Mouse (Mus musculus): ENCODE results near the gene Aox1. TPM values are rescaled to one million over a fixed set of nuclear protein-coding genes. Genes with fewer than 3 reads are reported as not detected.

Gene Aox1
- polyA plus RNA-seq, 1 experiment: 4.1 TPM

- H3K4me1 ChIP-seq (ENCODE audit: control insufficient read depth, insufficient read depth, low read length): no peaks in the 10 kb centered on the region
- H3K4me3 ChIP-seq (ENCODE audit: insufficient read depth, low read length): no peak overlapping the region
- TF ChIP-seq CTCF (IDR thresholded peaks at IDR 0.05; ENCODE audit: borderline replicate concordance, insufficient read depth, low read length) (no peak), POLR2A (IDR thresholded peaks at IDR 0.05; ENCODE audit: low read depth, low read length) (no peak)
- H3K27ac ChIP-seq (ENCODE audit: insufficient read depth, low read length): no peak overlapping the region
These were observed 83.7 kb downstream of the Aox1 start for GRCm38 (mm10) chr1:58113441-58113840.

GRCm38 (mm10) chr1:58114021-58114560, 84.4 kb downstream of the Aox1 start:
- Histone ChIP-seq H3K27ac (ENCODE audit: insufficient read depth, low read length) (no peak overlapping the region), H3K4me3 (ENCODE audit: insufficient read depth, low read length) (no peak overlapping the region), H3K4me1 (ENCODE audit: control insufficient read depth, insufficient read depth, low read length) (no peaks in the 10 kb centered on the region)
- TF ChIP-seq CTCF (IDR thresholded peaks at IDR 0.05; ENCODE audit: borderline replicate concordance, insufficient read depth, low read length): no peak
- no peak for TF ChIP-seq POLR2A (IDR thresholded peaks at IDR 0.05; ENCODE audit: low read depth, low read length)

GRCm38 (mm10) chr1:58114666-58115375, 85.1 kb downstream of the Aox1 start:
- H3K4me3 ChIP-seq (ENCODE audit: insufficient read depth, low read length): no peak overlapping the region
- no peak overlapping the region for H3K27ac ChIP-seq (ENCODE audit: insufficient read depth, low read length)
- TF ChIP-seq CTCF (IDR thresholded peaks at IDR 0.05; ENCODE audit: borderline replicate concordance, insufficient read depth, low read length) (no peak), POLR2A (IDR thresholded peaks at IDR 0.05; ENCODE audit: low read depth, low read length) (no peak)
- H3K4me1 ChIP-seq (ENCODE audit: control insufficient read depth, insufficient read depth, low read length): no peaks in the 10 kb centered on the region

- Histone ChIP-seq H3K4me1 (ENCODE audit: control insufficient read depth, insufficient read depth, low read length) (no peaks in the 10 kb centered on the region), H3K4me3 (ENCODE audit: insufficient read depth, low read length) (no peak overlapping the region), H3K27ac (ENCODE audit: insufficient read depth, low read length) (no peak overlapping the region)
- TF ChIP-seq POLR2A (IDR thresholded peaks at IDR 0.05; ENCODE audit: low read depth, low read length) (no peak), CTCF (IDR thresholded peaks at IDR 0.05; ENCODE audit: borderline replicate concordance, insufficient read depth, low read length) (no peak)
These were observed 88.5 kb downstream of the Aox1 start for GRCm38 (mm10) chr1:58118231-58118630.

GRCm38 (mm10) chr1:58124901-58125300, 95.2 kb downstream of the Aox1 start:
- Histone ChIP-seq H3K4me3 (ENCODE audit: insufficient read depth, low read length) (no peak overlapping the region), H3K4me1 (ENCODE audit: control insufficient read depth, insufficient read depth, low read length) (no peaks in the 10 kb centered on the region), H3K27ac (ENCODE audit: insufficient read depth, low read length) (no peak overlapping the region)
- no peak for TF ChIP-seq CTCF (IDR thresholded peaks at IDR 0.05; ENCODE audit: borderline replicate concordance, insufficient read depth, low read length)
- no peak for TF ChIP-seq POLR2A (IDR thresholded peaks at IDR 0.05; ENCODE audit: low read depth, low read length)

- TF ChIP-seq CTCF (IDR thresholded peaks at IDR 0.05; ENCODE audit: borderline replicate concordance, insufficient read depth, low read length): no peak
- TF ChIP-seq POLR2A (IDR thresholded peaks at IDR 0.05; ENCODE audit: low read depth, low read length): no peak
- Histone ChIP-seq H3K4me1 (ENCODE audit: control insufficient read depth, insufficient read depth, low read length) (no peaks in the 10 kb centered on the region), H3K4me3 (ENCODE audit: insufficient read depth, low read length) (no peak overlapping the region), H3K27ac (ENCODE audit: insufficient read depth, low read length) (no peak overlapping the region)
These were observed 108.2 kb downstream of the Aox1 start for GRCm38 (mm10) chr1:58137891-58138290.

GRCm38 (mm10) chr1:58138986-58139385, 109.3 kb downstream of the Aox1 start:
- Histone ChIP-seq H3K4me1 (ENCODE audit: control insufficient read depth, insufficient read depth, low read length) (no peaks in the 10 kb centered on the region), H3K27ac (ENCODE audit: insufficient read depth, low read length) (no peak overlapping the region), H3K4me3 (ENCODE audit: insufficient read depth, low read length) (no peak overlapping the region)
- no peak for TF ChIP-seq CTCF (IDR thresholded peaks at IDR 0.05; ENCODE audit: borderline replicate concordance, insufficient read depth, low read length)
- TF ChIP-seq POLR2A (IDR thresholded peaks at IDR 0.05; ENCODE audit: low read depth, low read length): no peak

- Histone ChIP-seq H3K4me1 (ENCODE audit: control insufficient read depth, insufficient read depth, low read length) (no peaks in the 10 kb centered on the region), H3K4me3 (ENCODE audit: insufficient read depth, low read length) (no peak overlapping the region), H3K27ac (ENCODE audit: insufficient read depth, low read length) (no peak overlapping the region)
- no peak for TF ChIP-seq CTCF (IDR thresholded peaks at IDR 0.05; ENCODE audit: borderline replicate concordance, insufficient read depth, low read length)
- no peak for TF ChIP-seq POLR2A (IDR thresholded peaks at IDR 0.05; ENCODE audit: low read depth, low read length)
These were observed 110.9 kb downstream of the Aox1 start for GRCm38 (mm10) chr1:58140607-58141006.

- no peaks in the 10 kb centered on the region for H3K4me1 ChIP-seq (ENCODE audit: control insufficient read depth, insufficient read depth, low read length)
- H3K4me3 ChIP-seq (ENCODE audit: insufficient read depth, low read length): no peak overlapping the region
- no peak overlapping the region for H3K27ac ChIP-seq (ENCODE audit: insufficient read depth, low read length)
- no peak for TF ChIP-seq POLR2A (IDR thresholded peaks at IDR 0.05; ENCODE audit: low read depth, low read length)
- no peak for TF ChIP-seq CTCF (IDR thresholded peaks at IDR 0.05; ENCODE audit: borderline replicate concordance, insufficient read depth, low read length)
These were observed 114.8 kb downstream of the Aox1 start for GRCm38 (mm10) chr1:58144384-58145069.

GRCm38 (mm10) chr1:58146026-58146425, 116.3 kb downstream of the Aox1 start:
- Histone ChIP-seq H3K4me3 (ENCODE audit: insufficient read depth, low read length) (no peak overlapping the region), H3K4me1 (ENCODE audit: control insufficient read depth, insufficient read depth, low read length) (no peaks in the 10 kb centered on the region), H3K27ac (ENCODE audit: insufficient read depth, low read length) (no peak overlapping the region)
- TF ChIP-seq POLR2A (IDR thresholded peaks at IDR 0.05; ENCODE audit: low read depth, low read length) (no peak), CTCF (IDR thresholded peaks at IDR 0.05; ENCODE audit: borderline replicate concordance, insufficient read depth, low read length) (no peak)
